Mouse (Mus musculus) ES-E14 (cell line): ENCODE measurements at regions not wholly inside any gene's neighbourhood (a gene's known extent, or its start where the extent isn't known, plus 50 kb on each side); places are given as distances from the start of the nearest gene placed in this dataset.

Experiments used
- CHD2 ChIP-seq: IDR thresholded peaks from 2 replicates; pipeline ENCODE4 v1.6.1; 2014; ENCODE audit warnings: mild to moderate bottlenecking, low read depth, low read length, inconsistent platforms
- HCFC1 ChIP-seq: IDR thresholded peaks from 2 replicates; pipeline ENCODE4 v1.6.1; 2012; ENCODE audit warnings: low read length, inconsistent platforms, borderline replicate concordance; ENCODE audit not compliant: insufficient read depth
- ZC3H11A ChIP-seq: IDR thresholded peaks from 2 replicates; pipeline ENCODE4 v1.6.1; 2012; ENCODE audit warnings: low read depth, mild to moderate bottlenecking, inconsistent platforms, low read length, borderline replicate concordance

GRCm38 (mm10) chr5:125902038-125902437, 370.5 kb downstream of the Tmem132b start:
- TF ChIP-seq HCFC1 (no peak), CHD2 (no peak), ZC3H11A (no peak)
